Mouse (Mus musculus) liver, embryonic 15.5 days (tissue): ENCODE measurements around the gene Map4k1. TPM values are rescaled to one million over a fixed set of nuclear protein-coding genes. Genes with fewer than 3 reads are reported as not detected.
A peak's percentile ranks its signal among the peaks of the same experiment; 100 is the strongest.

ENCODE experiments used
- ATAC-seq: fragments of 200-750 bp; cut with Nextera tagmentation; 2 replicates; pipeline ENCODE4 v1.8.0; 2017; ENCODE audit warnings: moderate number of reproducible peaks, mild to moderate bottlenecking, moderate library complexity; ENCODE audit not compliant: insufficient read depth
- H3K27ac ChIP-seq: fragments of 300-500 bp; sonication (generic); replicated peaks from 2 replicates; pipeline ENCODE4 v1.5.1; 2015; ENCODE audit warnings: mild to moderate bottlenecking, inconsistent platforms
- H3K27me3 ChIP-seq: fragments of 300-500 bp; sonication (generic); 2 replicates; pipeline ENCODE4 v1.6.1; 2015; ENCODE audit warnings: mild to moderate bottlenecking, inconsistent platforms
- H3K36me3 ChIP-seq: fragments of 300-500 bp; sonication (generic); replicated peaks from 2 replicates; pipeline ENCODE4 v1.6.1; 2015; ENCODE audit warnings: moderate library complexity, mild to moderate bottlenecking, inconsistent platforms
- H3K4me1 ChIP-seq: fragments of 300-500 bp; sonication (generic); replicated peaks from 2 replicates; pipeline ENCODE4 v1.6.1; 2015; ENCODE audit warnings: inconsistent platforms
- H3K4me2 ChIP-seq: fragments of 300-500 bp; sonication (generic); 2 replicates; pipeline ENCODE4 v1.6.1; 2015; ENCODE audit warnings: moderate library complexity, mild to moderate bottlenecking, inconsistent platforms
- H3K4me3 ChIP-seq: fragments of 300-500 bp; sonication (generic); replicated peaks from 2 replicates; pipeline ENCODE4 v1.5.1; 2015; ENCODE audit warnings: mild to moderate bottlenecking, inconsistent platforms
- H3K9ac ChIP-seq: fragments of 300-500 bp; sonication (generic); 2 replicates; pipeline ENCODE4 v1.6.1; 2015; ENCODE audit warnings: moderate library complexity, mild to moderate bottlenecking, inconsistent platforms
- H3K9me3 ChIP-seq: fragments of 300-500 bp; sonication (generic); replicated peaks from 2 replicates; pipeline ENCODE4 v1.6.1; 2016; ENCODE audit warnings: inconsistent platforms
- WGBS: fragments of 180-500 bp; shearing (Covaris S2); methylation state at CpG from one replicate; pipeline ENCODE4 v1.1.7; 2015; ENCODE audit warnings: mixed read lengths; ENCODE audit not compliant: insufficient replicate concordance; 5-methylcytosine and 5-hydroxymethylcytosine counted together
- polyA plus RNA-seq: library from polyadenylated mRNA; unstranded; fragments of >200 nt; fragmentation: Nextera tagmentation; extraction: Ambion mirVana; gene quantifications from 2 replicates; pipeline ENCODE4 v1.2.1, GENCODE M21; 2015

The Map4k1 gene
- polyA plus RNA-seq, 1 experiment from 2014 or later = 21.6 TPM

DNA sequence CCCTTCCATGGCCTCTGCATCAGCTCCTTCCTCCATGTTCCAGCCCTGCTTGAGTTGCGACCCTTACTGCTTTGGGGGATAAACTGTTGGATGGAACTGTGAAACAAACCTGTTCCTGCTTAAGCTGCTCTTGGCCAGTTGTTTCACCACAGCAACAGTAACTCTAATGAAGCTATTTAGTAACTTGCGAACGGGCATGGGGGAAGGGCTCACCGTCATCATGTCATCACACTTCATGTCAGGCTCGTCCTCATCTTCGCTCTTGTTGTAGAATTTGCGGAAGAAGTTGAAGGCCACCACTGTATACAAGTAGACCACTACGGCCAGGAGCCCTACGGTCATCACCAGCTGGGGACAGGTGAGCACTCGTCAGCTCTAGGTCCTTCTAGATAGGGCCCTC, 26.3 kb downstream of the Map4k1 start:
- Histone ChIP-seq H3K4me3 (no peak overlapping the region), H3K36me3 (no peaks in the 10 kb centered on the region), H3K4me1 (peaks cover 22% of the 10 kb centered on the region), H3K4me2 (no peak overlapping the region), H3K27ac (no peak overlapping the region), H3K9me3 (no peaks in the 10 kb centered on the region), H3K9ac (no peak overlapping the region), H3K27me3 (no peaks in the 10 kb centered on the region)
- 86% methylated on average over 10 of the region's 10 CpGs for WGBS
- ATAC-seq = no peak

DNA sequence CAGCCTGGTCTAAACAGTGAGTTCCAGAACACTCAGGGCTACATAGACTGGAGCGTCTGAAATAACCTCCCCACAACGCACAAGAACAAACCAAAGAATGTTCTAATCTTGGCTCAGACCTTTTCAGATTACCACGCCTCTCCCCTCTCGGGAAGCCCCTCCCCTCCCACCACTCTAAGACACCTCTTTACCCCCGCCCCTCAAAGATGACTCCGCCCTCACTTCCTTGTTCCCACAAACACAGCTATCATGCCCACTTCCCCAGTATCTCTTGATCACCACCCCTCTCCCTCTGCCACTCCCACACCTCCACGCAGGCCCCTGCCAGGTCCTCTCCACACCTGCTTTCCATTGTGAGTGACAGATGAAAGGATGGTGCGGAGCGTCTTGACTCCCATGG, 26.9 kb downstream of the Map4k1 start:
- H3K36me3 ChIP-seq = no peaks in the 10 kb centered on the region
- whole genome bisulfite sequencing = 40% methylated on average over 9 of the region's 9 CpGs
- no peak overlapping the region for H3K9ac ChIP-seq
- H3K4me3 ChIP-seq = no peak overlapping the region
- no peak overlapping the region for H3K4me2 ChIP-seq
- no peaks in the 10 kb centered on the region for H3K9me3 ChIP-seq
- no peaks in the 10 kb centered on the region for H3K27me3 ChIP-seq
- H3K27ac ChIP-seq = no peak overlapping the region
- peaks cover 20% of the 10 kb centered on the region for H3K4me1 ChIP-seq
- no peak for ATAC-seq

DNA sequence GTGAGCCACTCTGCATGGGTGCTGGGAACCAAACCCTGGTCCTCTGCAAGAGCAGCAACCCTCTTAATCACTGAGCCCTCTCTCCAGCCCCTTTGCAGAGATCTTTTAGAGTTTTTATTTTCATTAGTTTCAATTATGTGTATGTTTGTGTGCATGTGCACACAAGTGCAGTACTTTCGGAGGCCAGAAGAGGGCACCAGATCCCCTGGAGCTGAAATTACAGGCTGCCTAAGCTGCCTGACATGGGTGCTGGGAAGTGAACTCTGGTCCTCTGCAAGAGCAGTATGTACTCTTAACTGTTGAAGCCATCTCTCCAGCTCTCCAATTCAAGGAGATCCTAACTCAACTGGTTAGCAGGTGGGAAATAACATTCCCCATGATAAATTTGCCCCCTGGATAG, 33.1 kb downstream of the Map4k1 start:
- Histone ChIP-seq H3K4me1 (peaks cover 15% of the 10 kb centered on the region), H3K27ac (no peak overlapping the region), H3K9ac (no peak overlapping the region), H3K9me3 (no peaks in the 10 kb centered on the region), H3K36me3 (no peaks in the 10 kb centered on the region), H3K4me3 (no peak overlapping the region), H3K4me2 (no peak overlapping the region), H3K27me3 (peaks cover 40% of the 10 kb centered on the region)
- WGBS = 77% methylated on average over 1 of the region's 1 CpGs
- ATAC-seq = no peak

DNA sequence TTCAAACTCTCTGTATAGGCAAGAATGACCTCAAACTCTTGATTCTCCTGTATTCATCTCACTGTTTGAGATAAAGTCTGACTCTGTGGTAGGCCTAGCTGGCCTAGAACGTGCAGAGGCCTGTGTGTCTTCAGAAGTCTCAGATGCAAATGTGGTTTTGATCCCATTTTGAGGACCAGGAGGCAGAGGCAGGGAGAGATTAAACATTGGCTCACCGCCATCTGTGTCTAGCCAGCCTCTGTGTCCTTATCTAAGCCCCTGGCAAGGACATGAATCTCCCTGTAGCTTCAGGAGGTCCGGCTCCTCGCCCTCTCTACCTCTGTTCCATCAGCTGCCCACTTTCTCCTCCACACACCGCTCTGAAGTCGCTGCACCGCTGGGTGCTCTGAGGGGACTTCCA, 34.6 kb downstream of the Map4k1 start:
- ATAC-seq = no peak
- Histone ChIP-seq H3K9me3 (no peaks in the 10 kb centered on the region), H3K36me3 (no peaks in the 10 kb centered on the region), H3K4me3 (no peak overlapping the region), H3K27me3 (peaks cover 55% of the 10 kb centered on the region), H3K9ac (no peak overlapping the region), H3K27ac (no peak overlapping the region), H3K4me1 (peaks cover 16% of the 10 kb centered on the region), H3K4me2 (no peak overlapping the region)
- whole genome bisulfite sequencing = 55% methylated on average over 7 of the region's 7 CpGs

DNA sequence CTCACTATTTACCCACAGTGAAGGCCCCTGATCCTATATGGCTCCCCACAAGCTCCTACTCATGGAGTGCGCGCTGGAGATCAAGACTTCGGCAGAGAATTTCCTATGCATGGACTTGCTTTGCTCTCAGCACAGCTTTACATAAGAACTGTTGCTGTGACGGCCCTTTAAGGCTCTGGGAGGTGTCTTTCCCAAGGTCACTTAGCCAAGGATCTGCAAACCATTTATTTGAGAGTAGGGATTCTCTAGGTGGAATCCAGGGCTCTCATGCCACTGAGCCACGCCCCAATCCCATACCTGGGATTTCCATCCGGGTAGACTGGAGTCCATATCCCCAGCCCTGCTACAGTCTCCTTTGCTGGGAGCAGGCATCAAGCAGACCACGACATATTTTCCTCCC, 35.4 kb downstream of the Map4k1 start:
- Histone ChIP-seq H3K27me3 (peaks cover 56% of the 10 kb centered on the region), H3K9me3 (no peaks in the 10 kb centered on the region), H3K4me2 (no peak overlapping the region), H3K36me3 (no peaks in the 10 kb centered on the region), H3K4me3 (no peak overlapping the region), H3K9ac (no peak overlapping the region), H3K4me1 (peaks cover 16% of the 10 kb centered on the region), H3K27ac (no peak overlapping the region)
- no peak for ATAC-seq
- WGBS = 67% methylated on average over 7 of the region's 7 CpGs

DNA sequence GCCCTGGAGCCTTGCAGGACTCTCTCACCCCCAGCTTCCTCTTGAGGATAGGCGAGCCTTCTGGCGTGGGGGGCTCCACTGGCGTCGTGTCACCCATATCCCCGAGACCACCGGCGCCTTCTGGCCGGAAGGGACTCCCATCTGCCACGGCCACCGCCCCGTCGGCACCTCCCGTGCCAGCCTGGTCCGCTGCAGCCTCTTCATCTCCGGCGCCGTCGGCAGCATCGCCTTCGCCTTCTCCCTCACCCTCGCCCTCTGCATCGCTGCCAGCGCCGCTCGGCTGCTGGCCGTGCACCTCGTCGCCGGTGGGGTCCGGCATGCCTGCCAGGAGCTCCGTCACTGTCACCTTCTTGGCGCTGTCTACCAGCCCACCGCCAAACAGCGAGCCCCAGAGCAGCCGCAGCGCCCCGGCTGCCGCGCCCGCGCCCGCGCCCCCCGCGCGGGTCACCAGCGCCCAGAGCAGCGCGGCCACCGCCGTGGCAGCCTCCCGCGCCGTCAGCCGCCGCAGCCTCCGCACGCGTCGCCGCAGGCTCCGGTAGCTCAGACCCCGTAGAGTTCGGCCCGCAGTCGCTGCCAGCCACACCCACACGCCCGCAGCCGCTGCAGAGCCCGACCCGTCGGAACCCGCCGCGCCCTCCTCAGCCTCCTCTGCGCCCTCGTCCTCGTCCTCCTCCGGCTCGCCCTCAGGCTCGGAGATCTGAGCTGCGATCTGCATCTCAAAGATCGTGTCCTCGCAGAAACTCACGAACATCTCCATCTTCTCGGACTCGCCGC, 37.8 kb downstream of the Map4k1 start:
- Histone ChIP-seq H3K4me3 (peak overlapping the region; percentile 43), H3K4me1 (peaks cover 18% of the 10 kb centered on the region), H3K27me3 (peaks cover 56% of the 10 kb centered on the region), H3K27ac (no peak overlapping the region), H3K4me2 (peak overlapping the region; percentile 67), H3K36me3 (no peaks in the 10 kb centered on the region), H3K9me3 (no peaks in the 10 kb centered on the region), H3K9ac (no peak overlapping the region; the same call in 1 of the 2 replicates)
- WGBS = 3% methylated on average over 88 of the region's 88 CpGs
- no peak for ATAC-seq

DNA sequence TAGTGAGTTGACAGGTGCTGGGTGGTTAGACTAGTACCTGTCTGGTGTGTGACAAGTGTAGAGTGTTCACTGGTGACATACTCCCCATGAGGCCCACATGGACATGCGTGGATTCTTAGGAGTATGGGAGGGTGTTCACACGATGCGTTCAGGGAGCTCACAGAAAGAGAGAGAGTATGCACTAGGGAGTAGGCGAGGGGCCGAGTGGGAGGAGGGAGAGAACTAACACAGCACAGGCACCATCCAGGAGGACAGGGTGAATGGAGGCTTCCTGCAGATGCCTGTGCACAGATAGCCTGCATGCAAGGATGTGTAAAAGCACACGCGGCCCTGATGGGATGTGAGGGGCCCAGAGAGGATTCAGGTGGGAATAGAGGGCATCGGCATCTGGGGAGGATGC, 40.6 kb downstream of the Map4k1 start:
- H3K27me3 ChIP-seq = peaks cover 41% of the 10 kb centered on the region
- H3K36me3 ChIP-seq = no peaks in the 10 kb centered on the region
- no peak overlapping the region for H3K9ac ChIP-seq
- no peak overlapping the region for H3K27ac ChIP-seq
- WGBS = 74% methylated on average over 8 of the region's 8 CpGs
- no peaks in the 10 kb centered on the region for H3K9me3 ChIP-seq
- H3K4me2 ChIP-seq = no peak overlapping the region
- ATAC-seq = no peak
- H3K4me1 ChIP-seq = peaks cover 31% of the 10 kb centered on the region
- H3K4me3 ChIP-seq = no peak overlapping the region

DNA sequence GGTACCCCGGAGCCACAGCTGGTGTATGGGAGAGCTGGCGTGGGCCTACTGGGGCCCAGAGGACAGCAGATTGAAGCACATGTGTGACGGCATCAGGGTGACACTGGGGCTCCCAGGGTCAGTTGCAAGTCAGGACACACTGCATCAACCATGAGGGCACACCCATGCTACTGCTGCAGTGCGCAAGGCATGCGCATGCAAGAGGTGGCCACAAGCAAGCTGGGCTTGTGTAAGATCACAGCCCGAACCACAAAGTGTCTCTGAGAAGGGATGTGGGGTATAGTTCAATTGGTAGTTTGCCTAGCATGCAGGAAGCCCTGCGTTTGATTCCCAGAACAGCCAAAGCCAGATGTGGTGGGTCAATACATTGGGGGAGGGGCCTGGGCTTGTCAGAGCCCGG, 41.7 kb downstream of the Map4k1 start:
- Histone ChIP-seq H3K9me3 (no peaks in the 10 kb centered on the region), H3K27ac (no peak overlapping the region), H3K4me2 (no peak overlapping the region), H3K9ac (no peak overlapping the region), H3K4me3 (no peak overlapping the region), H3K4me1 (peaks cover 31% of the 10 kb centered on the region), H3K27me3 (peaks cover 31% of the 10 kb centered on the region), H3K36me3 (no peaks in the 10 kb centered on the region)
- WGBS = 77% methylated on average over 8 of the region's 8 CpGs
- ATAC-seq = no peak

DNA sequence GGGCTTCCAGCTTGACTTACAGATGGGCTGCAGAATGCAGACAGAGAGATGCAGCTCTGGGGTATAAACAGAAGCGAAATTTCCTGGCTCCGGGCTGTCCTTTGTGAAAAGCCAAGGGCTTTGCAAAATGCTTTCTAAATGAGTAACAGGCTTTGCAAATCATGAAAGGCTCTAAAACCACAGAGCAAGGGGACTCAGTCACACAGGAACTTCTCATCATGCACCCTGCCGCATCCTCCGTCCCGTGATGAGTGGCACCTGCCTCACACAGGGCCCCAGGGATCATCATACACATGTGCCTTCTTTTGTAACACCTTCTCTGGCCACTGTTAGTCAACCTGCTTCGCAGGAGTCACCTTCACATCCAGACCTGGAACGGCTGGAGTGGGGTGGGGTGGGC, 43.7 kb downstream of the Map4k1 start:
- 63% methylated on average over 7 of the region's 7 CpGs for WGBS
- no peak overlapping the region for H3K9ac ChIP-seq
- H3K4me3 ChIP-seq = no peak overlapping the region
- ATAC-seq = no peak
- peaks cover 39% of the 10 kb centered on the region for H3K4me1 ChIP-seq
- H3K27me3 ChIP-seq = peaks cover 10% of the 10 kb centered on the region
- no peaks in the 10 kb centered on the region for H3K9me3 ChIP-seq
- no peaks in the 10 kb centered on the region for H3K36me3 ChIP-seq
- no peak overlapping the region for H3K4me2 ChIP-seq
- H3K27ac ChIP-seq = no peak overlapping the region

DNA sequence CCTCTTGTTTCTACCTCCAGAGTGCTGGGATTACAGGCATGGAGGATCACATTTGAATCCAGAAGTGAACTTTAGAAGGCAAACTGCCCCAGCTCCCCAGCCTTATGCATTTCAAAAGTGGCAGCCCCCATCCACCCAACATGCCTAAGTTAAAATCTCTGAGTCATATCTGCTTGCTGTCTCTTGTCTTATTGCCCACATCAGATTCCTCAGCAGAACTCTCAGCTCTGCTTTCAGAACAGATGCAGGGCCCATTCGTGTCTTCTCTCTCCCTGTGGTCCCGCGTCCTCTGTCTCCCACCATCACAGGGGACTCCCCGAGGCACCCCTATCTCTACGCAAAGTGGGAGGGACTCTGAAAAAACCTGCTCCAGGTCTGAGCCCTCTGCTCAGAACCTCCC, 44.3 kb downstream of the Map4k1 start:
- H3K4me2 ChIP-seq = no peak overlapping the region
- ATAC-seq = no peak
- H3K9me3 ChIP-seq = no peaks in the 10 kb centered on the region
- no peaks in the 10 kb centered on the region for H3K36me3 ChIP-seq
- 60% methylated on average over 5 of the region's 5 CpGs for WGBS
- H3K27me3 ChIP-seq = peaks cover 4% of the 10 kb centered on the region
- H3K4me3 ChIP-seq = no peak overlapping the region
- no peak overlapping the region for H3K9ac ChIP-seq
- no peak overlapping the region for H3K27ac ChIP-seq
- peaks cover 46% of the 10 kb centered on the region for H3K4me1 ChIP-seq

DNA sequence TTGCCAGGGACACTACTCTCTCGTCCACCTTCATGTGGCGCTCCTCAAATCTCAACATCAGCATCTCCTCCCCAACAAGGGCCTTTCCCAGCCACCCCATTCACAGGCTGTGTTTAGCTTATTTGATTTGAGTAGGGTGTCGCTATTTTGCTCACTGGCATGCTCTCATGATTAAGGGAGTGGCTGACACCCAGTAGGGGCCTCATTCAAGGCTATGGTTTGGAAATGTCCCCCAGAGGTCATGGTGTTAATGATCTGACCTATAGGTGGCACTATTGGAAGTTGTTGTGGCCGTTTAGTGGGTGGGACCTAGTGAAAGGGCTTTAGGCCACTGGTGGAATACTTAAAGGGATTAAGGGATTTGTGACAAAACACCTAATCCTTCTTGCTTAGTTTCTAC, 45.0 kb downstream of the Map4k1 start:
- Histone ChIP-seq H3K4me1 (peaks cover 49% of the 10 kb centered on the region), H3K36me3 (no peaks in the 10 kb centered on the region), H3K27ac (no peak overlapping the region), H3K9me3 (no peaks in the 10 kb centered on the region), H3K4me2 (no peak overlapping the region), H3K9ac (no peak overlapping the region), H3K27me3 (no peaks in the 10 kb centered on the region), H3K4me3 (no peak overlapping the region)
- ATAC-seq = no peak
- 77% methylated on average over 4 of the region's 4 CpGs for WGBS

DNA sequence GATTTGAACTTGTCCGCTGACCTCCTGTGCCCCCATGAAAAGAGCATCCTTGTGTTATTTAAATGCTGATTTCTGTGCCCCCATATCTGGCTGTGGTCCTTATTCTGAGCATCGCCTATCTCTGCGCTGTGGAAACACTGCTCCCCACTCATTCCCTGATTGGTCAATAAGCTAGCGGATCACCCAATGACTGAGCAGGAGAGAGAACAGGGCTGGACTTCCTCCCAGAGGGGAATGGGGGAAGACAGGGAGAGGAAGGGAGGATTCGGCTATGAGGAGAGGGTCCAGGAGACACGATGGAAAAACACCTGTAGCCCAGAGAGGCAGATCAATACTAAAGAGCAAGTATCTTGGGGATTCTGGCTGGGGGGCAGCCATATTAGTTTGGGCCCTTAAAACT, 46.9 kb downstream of the Map4k1 start:
- Histone ChIP-seq H3K9ac (no peak overlapping the region), H3K27me3 (no peaks in the 10 kb centered on the region), H3K27ac (no peak overlapping the region; the same call in 1 of the 2 replicates), H3K9me3 (no peaks in the 10 kb centered on the region), H3K4me1 (peaks cover 47% of the 10 kb centered on the region), H3K4me2 (no peak overlapping the region), H3K36me3 (no peaks in the 10 kb centered on the region), H3K4me3 (no peak overlapping the region)
- ATAC-seq = no peak
- 79% methylated on average over 6 of the region's 6 CpGs for WGBS
